Mouse (Mus musculus) E14TG2a.4 (cell line): ENCODE measurements around the gene Apoc4.
A peak's percentile ranks its signal among the peaks of the same experiment; 100 is the strongest.

Source experiments
- H3K27me3 ChIP-seq: 2 replicates; pipeline ENCODE4 v1.6.1; 2014; ENCODE audit warnings: low read length, control low read depth; ENCODE audit not compliant: insufficient read depth
- H3K36me3 ChIP-seq: 2 replicates; pipeline ENCODE4 v1.6.1; 2014; ENCODE audit warnings: low read length, control low read depth; ENCODE audit not compliant: insufficient read depth
- H3K4me1 ChIP-seq: replicated peaks from 2 replicates; pipeline ENCODE4 v1.6.1; 2014; ENCODE audit warnings: low read depth, low read length, control low read depth
- H3K4me3 ChIP-seq: replicated peaks from 2 replicates; pipeline ENCODE4 v1.5.1; 2014; ENCODE audit warnings: mild to moderate bottlenecking, low read length
- H3K9me3 ChIP-seq: 2 replicates; pipeline ENCODE4 v1.6.1; 2014; ENCODE audit warnings: low read length, control low read depth
- CTCF ChIP-seq: conservative IDR thresholded peaks from 2 replicates; pipeline ENCODE4 v1.5.1; 2014; ENCODE audit warnings: low read length
- NANOG ChIP-seq: IDR thresholded peaks from 2 replicates; pipeline ENCODE4 v1.6.1; 2014; ENCODE audit warnings: borderline replicate concordance, low read length, mixed read lengths
- POU5F1 ChIP-seq: IDR thresholded peaks from 2 replicates; pipeline ENCODE4 v1.6.1; 2014; ENCODE audit warnings: low read length, borderline replicate concordance

Gene Apoc4

DNA sequence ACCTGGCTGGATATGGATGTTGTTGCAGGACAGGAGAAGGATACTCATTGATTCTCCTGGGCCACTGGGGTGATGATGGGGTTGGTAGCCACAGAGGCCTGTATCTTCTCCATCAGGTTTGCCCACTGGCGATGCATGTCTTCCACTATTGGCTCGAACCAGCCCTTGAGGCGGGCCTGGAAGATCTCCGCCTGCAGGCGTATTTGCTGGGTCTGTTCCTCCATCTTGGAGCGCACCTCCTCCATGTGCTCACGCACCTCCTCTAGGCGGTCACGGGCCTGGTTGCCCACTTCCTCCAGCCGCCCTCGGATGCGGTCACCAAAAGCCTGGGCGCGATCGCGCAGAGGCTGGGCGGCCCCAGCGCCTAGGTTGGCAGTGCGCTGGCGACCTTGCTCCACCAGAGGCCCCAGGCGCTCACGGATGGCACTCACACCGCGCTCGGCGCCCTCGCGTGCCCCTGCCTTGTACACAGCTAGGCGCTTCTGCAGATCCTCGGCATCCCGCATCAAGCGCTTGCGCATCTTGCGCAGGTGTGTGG, 15.1 kb upstream of the Apoc4 start:
- Histone ChIP-seq H3K9me3 (no peaks in the 10 kb centered on the region), H3K4me1 (peaks cover 80% of the 10 kb centered on the region), H3K27me3 (no peaks in the 10 kb centered on the region), H3K36me3 (peaks cover 32% of the 10 kb centered on the region), H3K4me3 (peak overlapping the region; percentile 86)
- TF ChIP-seq POU5F1 (no peak), CTCF (0 out of 2 replicates have a peak, but pooled peaks have one; percentile 8), NANOG (no peak)

DNA sequence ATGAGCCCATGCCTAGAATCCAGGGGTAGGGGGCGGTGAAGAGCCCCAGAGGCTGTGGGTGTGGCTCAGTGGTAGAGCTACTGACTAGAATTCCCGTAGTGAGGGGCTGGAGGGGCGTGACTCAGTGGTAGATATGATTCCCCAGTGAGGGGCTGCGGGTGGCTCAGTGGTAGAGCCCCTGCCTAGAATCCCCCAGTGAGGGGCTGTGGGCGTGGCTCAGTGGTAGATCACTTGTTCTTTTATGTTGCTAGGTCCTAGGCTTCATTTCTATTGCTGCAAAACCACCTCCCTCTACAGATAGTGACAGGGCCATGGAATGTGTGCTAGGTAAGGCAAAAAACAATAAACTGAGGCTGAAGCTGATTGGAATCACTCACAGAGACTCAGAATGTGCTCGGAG, 14.6 kb upstream of the Apoc4 start:
- TF ChIP-seq NANOG (no peak), POU5F1 (no peak), CTCF (no peak)
- no peaks in the 10 kb centered on the region for H3K9me3 ChIP-seq
- no peaks in the 10 kb centered on the region for H3K27me3 ChIP-seq
- H3K4me1 ChIP-seq = peaks cover 82% of the 10 kb centered on the region
- peak overlapping the region; percentile 86 for H3K4me3 ChIP-seq
- H3K36me3 ChIP-seq = peaks cover 30% of the 10 kb centered on the region

- Histone ChIP-seq H3K4me3 (peak overlapping the region; percentile 13; the same call in 1 of the 2 replicates), H3K36me3 (peaks cover 27% of the 10 kb centered on the region), H3K9me3 (no peaks in the 10 kb centered on the region), H3K4me1 (peaks cover 82% of the 10 kb centered on the region), H3K27me3 (no peaks in the 10 kb centered on the region)
- TF ChIP-seq CTCF (no peak), NANOG (no peak), POU5F1 (no peak)
Measured at GRCm38 (mm10) chr7:19695213-19695594, 13.9 kb upstream of the Apoc4 start.

DNA sequence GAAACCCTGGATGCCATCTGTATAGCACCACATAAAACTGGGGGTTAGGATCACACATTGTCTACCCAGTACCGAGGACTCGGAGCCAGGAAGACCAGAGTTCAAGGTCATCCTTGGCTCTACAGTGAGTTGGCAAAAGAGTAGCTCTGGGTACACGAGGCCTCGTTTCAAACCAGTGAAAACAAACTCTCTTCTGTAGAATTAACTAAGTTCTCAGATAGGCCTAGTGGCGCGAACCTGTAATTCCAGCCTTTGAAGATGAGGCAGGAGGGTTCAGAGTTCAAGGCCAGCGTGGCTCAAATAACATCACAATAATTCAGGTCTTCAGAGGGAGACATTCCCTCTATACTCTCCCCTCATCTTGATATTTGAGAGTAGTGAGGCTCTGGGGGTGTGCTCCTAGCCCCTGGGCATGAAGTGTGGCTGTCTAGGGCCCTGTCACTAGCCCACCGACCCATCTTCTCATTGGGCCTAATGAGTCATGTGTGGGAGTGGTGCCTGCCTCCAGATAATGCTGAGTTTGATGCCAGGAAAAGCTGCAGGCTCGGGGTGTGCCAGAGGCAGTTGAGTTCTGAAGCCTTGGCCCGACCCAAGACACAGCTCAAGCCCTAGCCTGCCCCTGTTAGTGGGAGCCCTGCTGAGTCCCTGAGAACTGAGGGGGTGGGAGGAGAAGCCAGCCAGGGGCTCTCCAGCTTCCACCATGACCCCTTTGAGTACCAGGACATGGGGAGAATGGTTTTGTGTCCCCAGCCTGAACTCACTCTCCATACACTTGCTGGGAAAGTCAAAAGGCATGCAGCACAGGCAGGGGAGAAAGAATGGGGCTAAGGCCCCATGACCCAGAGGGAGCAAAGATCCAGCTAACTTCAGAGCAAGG, 13.3 kb upstream of the Apoc4 start:
- no peaks in the 10 kb centered on the region for H3K27me3 ChIP-seq
- H3K9me3 ChIP-seq = no peaks in the 10 kb centered on the region
- H3K36me3 ChIP-seq = peaks cover 23% of the 10 kb centered on the region
- H3K4me1 ChIP-seq = peaks cover 82% of the 10 kb centered on the region
- no peak for TF ChIP-seq CTCF
- no peak for TF ChIP-seq NANOG
- TF ChIP-seq POU5F1 = no peak
- H3K4me3 ChIP-seq = peak overlapping the region; percentile 13; the same call in 1 of the 2 replicates

GRCm38 (mm10) chr7:19693421-19693820, 12.1 kb upstream of the Apoc4 start:
- H3K9me3 ChIP-seq = no peaks in the 10 kb centered on the region
- no peaks in the 10 kb centered on the region for H3K27me3 ChIP-seq
- H3K36me3 ChIP-seq = peaks cover 33% of the 10 kb centered on the region
- no peak for TF ChIP-seq CTCF
- TF ChIP-seq POU5F1 = no peak
- no peak for TF ChIP-seq NANOG
- peak overlapping the region; percentile 77 for H3K4me3 ChIP-seq
- peaks cover 89% of the 10 kb centered on the region for H3K4me1 ChIP-seq

GRCm38 (mm10) chr7:19691873-19692865, 10.9 kb upstream of the Apoc4 start, which contains the start of gene Apoc1:
Gene Apoc1 (minus strand): TSS chr7:19692660.
- no peak for TF ChIP-seq CTCF
- TF ChIP-seq POU5F1 = no peak
- TF ChIP-seq NANOG = peak; percentile 8; the same call in 1 of the 2 replicates
- no peaks in the 10 kb centered on the region for H3K9me3 ChIP-seq
- H3K4me3 ChIP-seq = peak within 1 kb of the TSS; percentile 77
- peaks cover 88% of the 10 kb centered on the region for H3K4me1 ChIP-seq
- peaks cover 25% of the 10 kb centered on the region for H3K36me3 ChIP-seq
- no peaks in the 10 kb centered on the region for H3K27me3 ChIP-seq

- Histone ChIP-seq H3K4me1 (peaks cover 87% of the 10 kb centered on the region), H3K9me3 (no peaks in the 10 kb centered on the region), H3K4me3 (peak overlapping the region; percentile 77), H3K27me3 (no peaks in the 10 kb centered on the region), H3K36me3 (peaks cover 18% of the 10 kb centered on the region)
- TF ChIP-seq CTCF (no peak), NANOG (no peak), POU5F1 (no peak)
Measured at GRCm38 (mm10) chr7:19691434-19691833, 10.2 kb upstream of the Apoc4 start.
